Comparison of ENCODE assay signal across 8 mouse cellular contexts in the genomic region with DNA sequence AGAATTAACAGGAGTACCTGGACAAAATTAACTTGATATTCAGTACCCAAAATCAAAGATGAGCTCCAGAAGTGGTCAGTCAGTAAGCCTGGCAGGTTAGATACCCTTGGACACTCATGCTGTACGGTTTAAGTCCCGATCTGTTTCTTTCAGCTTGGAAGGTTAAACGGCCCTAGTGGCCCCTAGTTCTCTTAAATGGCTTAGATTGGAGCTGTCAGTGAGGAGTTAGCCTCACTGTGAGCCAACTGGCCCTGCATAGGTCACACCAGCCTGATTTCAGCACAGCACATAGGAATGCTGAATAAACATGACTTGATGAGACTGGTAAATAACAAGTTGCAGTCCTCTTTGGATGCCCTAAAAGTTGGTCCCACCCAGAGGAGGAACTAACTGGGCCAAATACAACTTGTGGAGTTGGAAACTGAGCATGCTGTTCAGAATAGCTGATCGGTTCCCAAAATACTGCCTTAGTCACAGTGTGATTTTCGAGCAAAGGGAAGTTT. TPM values are rescaled to one million over a fixed set of nuclear protein-coding genes. Genes with fewer than 3 reads are reported as not detected.
DNase-seq lines count a peak whose midpoint lies in the region; ATAC-seq and TF ChIP-seq lines count a peak whose summit lies in the region.

No protein-coding gene starts in this region.

- H3K4me3 ChIP-seq in layer of hippocampus, adult 2 months: peak overlapping the region; percentile 91
- H3K4me3 ChIP-seq in heart, embryonic 15.5 days: peak overlapping the region; percentile 95
- H3K4me3 ChIP-seq in liver, embryonic 14.5 days (ENCODE audit: insufficient read depth in 1 of 2, low read depth in 2 of 2, low read length in 2 of 2): peak overlapping the region; percentile 95 to 99
- H3K4me3 ChIP-seq in stomach, embryonic 14.5 days (ENCODE audit: low read depth, low read length): peak overlapping the region; percentile 99

- WGBS in heart, embryonic 15.5 days: 30% methylated on average over 5 of the region's 5 CpGs
- WGBS in liver, embryonic 14.5 days (ENCODE audit: insufficient replicate concordance): 21% methylated on average over 5 of the region's 5 CpGs
- WGBS in stomach, embryonic 14.5 days: 48% methylated on average over 5 of the region's 5 CpGs

- H3K27me3 ChIP-seq in heart, embryonic 15.5 days: no peaks in the 10 kb centered on the region
- H3K27me3 ChIP-seq in liver, embryonic 14.5 days (ENCODE audit: control insufficient read depth, insufficient read depth, low read length): no peaks in the 10 kb centered on the region
- H3K27me3 ChIP-seq in stomach, embryonic 14.5 days (ENCODE audit: control insufficient read depth, insufficient read depth, low read length): no peaks in the 10 kb centered on the region

- DNase-seq in layer of hippocampus, adult 2 months (ENCODE audit: low spot score in 2 of 2): no peak
- no peak for DNase-seq in layer of hippocampus, postnatal 10 days (ENCODE audit: low spot score in 2 of 2)
- peak; percentile 24 for DNase-seq in brain, adult 2 months (ENCODE audit: low read depth, low spot score)
- DNase-seq in liver, embryonic 14.5 days (ENCODE audit: low read depth in 3 of 3, low spot score in 3 of 3): peak in 1 of 3 experiments; percentile 28
- DNase-seq in layer of hippocampus, adult 11-12 months (ENCODE audit: low spot score): no peak
- DNase-seq in layer of hippocampus, postnatal 25 days (ENCODE audit: extremely low spot score in 1 of 2, low spot score in 1 of 2): no peak

- peaks cover 36% of the 10 kb centered on the region for H3K4me1 ChIP-seq in heart, embryonic 15.5 days (replicated peaks)
- H3K4me1 ChIP-seq in liver, embryonic 14.5 days (replicated peaks; ENCODE audit: control insufficient read depth in 2 of 2, insufficient read depth in 2 of 2, low read length in 1 of 2): peaks cover 33 to 40% of the 10 kb centered on the region in 2 experiments
- peaks cover 29% of the 10 kb centered on the region for H3K4me1 ChIP-seq in stomach, embryonic 14.5 days (ENCODE audit: control insufficient read depth, insufficient read depth, low read length)

- peak overlapping the region; percentile 67 for H3K4me2 ChIP-seq in heart, embryonic 15.5 days
- H3K4me2 ChIP-seq in liver, embryonic 14.5 days (ENCODE audit: low read depth): peak overlapping the region; percentile 91
- peak overlapping the region; percentile 77 for H3K4me2 ChIP-seq in stomach, embryonic 14.5 days (replicated peaks; ENCODE audit: low read depth, low read length)

- ATAC-seq in heart, embryonic 15.5 days (replicated peaks; ENCODE audit: insufficient number of reproducible peaks, insufficient read depth, low FRiP score, low read depth): no peak
- ATAC-seq in liver, embryonic 14.5 days (ENCODE audit: insufficient read depth): no peak
- ATAC-seq in stomach, embryonic 14.5 days (ENCODE audit: insufficient number of reproducible peaks, insufficient read depth, low FRiP score, low read depth): no peak

- no peak for TF ChIP-seq CTCF in layer of hippocampus, adult 2 months (conservative IDR thresholded peaks at IDR 0.05)
- TF ChIP-seq CTCF in liver, embryonic 14.5 days (IDR thresholded peaks at IDR 0.05; ENCODE audit: low read depth): no peak

- H3K9ac ChIP-seq in heart, embryonic 15.5 days: peak overlapping the region; percentile 99
- H3K9ac ChIP-seq in liver, embryonic 14.5 days (replicated peaks): peak overlapping the region; percentile 98
- peak overlapping the region; percentile 96 for H3K9ac ChIP-seq in stomach, embryonic 14.5 days (replicated peaks; ENCODE audit: low read depth, low read length)

- H3K36me3 ChIP-seq in heart, embryonic 15.5 days: no peaks in the 10 kb centered on the region
- peaks cover 5% of the 10 kb centered on the region; the same call in 1 of the 2 replicates for H3K36me3 ChIP-seq in liver, embryonic 14.5 days (replicated peaks; ENCODE audit: control insufficient read depth, insufficient read depth, low read depth)
- no peaks in the 10 kb centered on the region; the same call in 1 of the 2 replicates for H3K36me3 ChIP-seq in stomach, embryonic 14.5 days (ENCODE audit: control insufficient read depth, insufficient read depth, low read length)

- H3K9me3 ChIP-seq in heart, embryonic 15.5 days (replicated peaks): no peaks in the 10 kb centered on the region
- H3K9me3 ChIP-seq in liver, embryonic 14.5 days (ENCODE audit: control insufficient read depth, low read length): no peaks in the 10 kb centered on the region
- no peaks in the 10 kb centered on the region for H3K9me3 ChIP-seq in stomach, embryonic 14.5 days (ENCODE audit: control insufficient read depth, low read depth, low read length)

- no peak for TF ChIP-seq EP300 in liver, embryonic 14.5 days (IDR thresholded peaks at IDR 0.05; ENCODE audit: low read depth)

- H3K27ac ChIP-seq in layer of hippocampus, adult 2 months: peak overlapping the region; percentile 94
- peak overlapping the region; percentile 90; the same call in 1 of the 2 replicates for H3K27ac ChIP-seq in heart, embryonic 15.5 days
- peak overlapping the region; percentile 80 for H3K27ac ChIP-seq in liver, embryonic 14.5 days
- H3K27ac ChIP-seq in stomach, embryonic 14.5 days (ENCODE audit: low read length): no peak overlapping the region

RNA-seq across cellular contexts. Expression of a gene that starts 1.1 kb away (rescaled TPM):
- total RNA-seq in layer of hippocampus, adult 2 months (2021): 10 to 100 TPM; 44.9 to 50.7 TPM
- total RNA-seq in layer of hippocampus, postnatal 10 days (2021): 10 to 100 TPM; 49.6 to 55.2 TPM
- 60.4 and 65.0 TPM in 2 replicates for polyA plus RNA-seq in heart, embryonic 15.5 days (2015; fragmentation: Nextera tagmentation; extraction: Ambion mirVana)
- polyA plus RNA-seq in liver, embryonic 14.5 days (2012; rRNA removed): 31.0 and 41.1 TPM in 2 replicates
- 58.3 and 61.1 TPM in 2 replicates for polyA plus RNA-seq in liver, embryonic 14.5 days (2014; fragmentation: Nextera tagmentation; extraction: Ambion mirVana)
- polyA plus RNA-seq in stomach, embryonic 14.5 days (2014; fragmentation: Nextera tagmentation; extraction: Ambion mirVana): 67.1 and 73.3 TPM in 2 replicates
- 10 to 100 TPM; 47.7 to 54.2 TPM for total RNA-seq in layer of hippocampus, postnatal 25 days (2021)

RNA-seq across cellular contexts. Expression of a gene that starts 46.9 kb away (rescaled TPM):
- 10 to 100 TPM; 21.1 to 21.7 TPM for total RNA-seq in layer of hippocampus, adult 2 months (2021)
- 10 to 100 TPM; 12.0 to 12.8 TPM for total RNA-seq in layer of hippocampus, postnatal 10 days (2021)
- polyA plus RNA-seq in heart, embryonic 15.5 days (2015; fragmentation: Nextera tagmentation; extraction: Ambion mirVana): 11.5 and 15.6 TPM in 2 replicates
- 20.7 and 21.0 TPM in 2 replicates for polyA plus RNA-seq in liver, embryonic 14.5 days (2012; rRNA removed)
- 21.0 and 22.6 TPM in 2 replicates for polyA plus RNA-seq in liver, embryonic 14.5 days (2014; fragmentation: Nextera tagmentation; extraction: Ambion mirVana)
- 10.7 and 13.7 TPM in 2 replicates for polyA plus RNA-seq in stomach, embryonic 14.5 days (2014; fragmentation: Nextera tagmentation; extraction: Ambion mirVana)
- total RNA-seq in layer of hippocampus, postnatal 25 days (2021): 10 to 100 TPM; 17.8 to 21.2 TPM
